Mouse (Mus musculus): ENCODE results near the gene Stpg2. TPM values are rescaled to one million over a fixed set of nuclear protein-coding genes. Genes with fewer than 3 reads are reported as not detected.
A peak's percentile ranks its signal among the peaks of the same experiment; 100 is the strongest.
"Not testable (repeated sequence)": the region's sequence is repeated elsewhere in the genome, so short reads cannot be mapped to it uniquely, and the experiment has no call there.

Gene Stpg2
- polyA plus RNA-seq, 1 experiment from 2014 or later = 0.09 TPM

DNA sequence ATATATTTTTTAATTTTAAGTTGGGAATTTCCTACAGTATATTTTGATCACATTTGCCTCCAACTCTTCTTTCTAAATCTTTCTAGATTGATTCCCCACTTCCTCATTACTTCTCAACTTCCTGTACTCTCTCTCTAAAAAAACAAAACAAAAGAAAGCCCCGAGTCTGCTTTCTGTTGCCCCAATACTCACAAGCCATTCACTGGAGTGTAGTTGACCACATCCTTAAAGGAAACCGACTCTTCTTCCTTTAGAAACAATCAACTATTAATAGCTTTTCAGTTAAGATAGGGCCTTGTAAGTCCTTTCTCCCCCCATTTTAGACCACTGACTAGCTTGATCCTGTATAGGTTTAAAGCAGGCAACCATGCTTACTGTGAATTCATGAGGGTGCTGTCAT, 39.7 kb downstream of the Stpg2 start:
- no peak for DNase-seq (ENCODE audit: low spot score)
- Histone ChIP-seq H3K4me3 (no peak overlapping the region), H3K4me1 (no peaks in the 10 kb centered on the region), H3K36me3 (replicated peaks) (no peaks in the 10 kb centered on the region), H3K27me3 (replicated peaks; ENCODE audit: low read depth, poor library complexity, severe bottlenecking) (no peaks in the 10 kb centered on the region), H3K9me3 (no peaks in the 10 kb centered on the region), H3K27ac (replicated peaks) (no peak overlapping the region)
- WGBS = 82% methylated on average over 2 of the region's 2 CpGs

DNA sequence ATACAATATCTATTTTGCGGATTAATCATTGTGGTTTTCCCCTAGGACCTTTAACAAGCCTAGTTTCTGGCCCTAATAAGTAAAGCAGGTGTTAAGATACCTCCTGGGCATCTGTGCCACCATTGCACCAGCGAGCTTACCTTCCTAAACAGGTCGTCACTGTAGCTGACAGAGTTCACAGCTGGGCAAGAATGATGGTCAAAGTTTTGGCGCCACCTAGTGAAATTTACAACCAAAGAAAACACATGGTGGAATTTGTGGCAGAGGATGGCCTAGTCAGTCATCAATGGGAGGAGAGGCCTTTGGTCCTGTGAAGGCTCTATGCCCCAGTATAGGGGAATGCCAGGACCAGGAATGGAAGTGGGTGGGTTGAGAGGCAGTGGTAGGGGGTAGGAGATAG, 41.0 kb downstream of the Stpg2 start:
- Histone ChIP-seq H3K4me1 (no peaks in the 10 kb centered on the region), H3K36me3 (replicated peaks) (no peaks in the 10 kb centered on the region), H3K27me3 (replicated peaks; ENCODE audit: low read depth, poor library complexity, severe bottlenecking) (no peaks in the 10 kb centered on the region), H3K9me3 (no peaks in the 10 kb centered on the region), H3K4me3 (no peak overlapping the region), H3K27ac (replicated peaks) (no peak overlapping the region)
- peak; percentile 27 for DNase-seq (ENCODE audit: low spot score)
- 52% methylated on average over 4 of the region's 4 CpGs for WGBS

DNA sequence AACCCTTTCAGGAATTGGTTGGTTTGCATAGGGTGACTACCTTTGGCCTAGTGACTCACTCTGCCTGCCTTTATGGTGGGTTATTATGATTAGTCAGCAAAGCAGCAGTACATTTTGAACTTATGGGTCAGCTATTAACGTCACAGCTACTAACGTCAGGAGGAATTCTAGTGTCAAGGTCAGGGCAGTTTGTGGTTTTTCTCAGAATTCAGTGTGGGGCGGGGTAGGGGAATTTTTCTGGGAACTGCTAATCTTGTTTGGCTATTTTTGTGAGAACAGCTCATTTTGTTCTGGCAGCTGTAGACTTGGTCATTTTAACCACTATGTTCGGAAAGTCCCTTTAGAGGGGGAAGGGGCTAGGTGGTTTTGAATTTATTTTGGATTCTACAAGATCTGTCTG, 56.9 kb downstream of the Stpg2 start:
- 86% methylated on average over 4 of the region's 4 CpGs for WGBS
- not testable (repeated sequence) for DNase-seq (ENCODE audit: low spot score); H3K36me3 ChIP-seq (replicated peaks); H3K4me1 ChIP-seq; H3K27ac ChIP-seq (replicated peaks); H3K27me3 ChIP-seq (replicated peaks; ENCODE audit: low read depth, poor library complexity, severe bottlenecking); H3K4me3 ChIP-seq; H3K9me3 ChIP-seq

DNA sequence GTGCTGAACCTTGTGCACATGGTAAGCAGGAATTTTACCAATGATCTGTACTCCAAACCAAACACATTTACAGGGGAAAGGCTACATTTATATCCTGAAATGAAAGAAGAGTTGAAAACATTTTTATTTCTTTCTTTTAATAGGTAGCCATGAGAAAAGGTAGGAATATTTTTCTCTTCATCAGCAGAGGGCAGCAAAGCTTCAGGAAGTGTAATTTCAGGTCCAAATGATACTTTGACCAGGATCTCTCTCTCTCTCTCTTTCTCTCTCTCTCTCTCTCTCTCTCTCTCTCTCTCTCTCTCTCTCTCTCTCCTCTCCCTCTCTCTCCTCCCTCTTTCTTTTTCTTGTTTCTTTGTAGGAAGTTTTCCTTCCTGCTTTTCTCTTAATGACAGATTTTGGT, 92.4 kb downstream of the Stpg2 start:
- Histone ChIP-seq H3K4me1 (no peaks in the 10 kb centered on the region), H3K27me3 (replicated peaks; ENCODE audit: low read depth, poor library complexity, severe bottlenecking) (no peaks in the 10 kb centered on the region), H3K27ac (replicated peaks) (no peak overlapping the region), H3K9me3 (no peaks in the 10 kb centered on the region), H3K4me3 (no peak overlapping the region), H3K36me3 (replicated peaks) (no peaks in the 10 kb centered on the region)
- no peak for DNase-seq (ENCODE audit: low spot score)

DNA sequence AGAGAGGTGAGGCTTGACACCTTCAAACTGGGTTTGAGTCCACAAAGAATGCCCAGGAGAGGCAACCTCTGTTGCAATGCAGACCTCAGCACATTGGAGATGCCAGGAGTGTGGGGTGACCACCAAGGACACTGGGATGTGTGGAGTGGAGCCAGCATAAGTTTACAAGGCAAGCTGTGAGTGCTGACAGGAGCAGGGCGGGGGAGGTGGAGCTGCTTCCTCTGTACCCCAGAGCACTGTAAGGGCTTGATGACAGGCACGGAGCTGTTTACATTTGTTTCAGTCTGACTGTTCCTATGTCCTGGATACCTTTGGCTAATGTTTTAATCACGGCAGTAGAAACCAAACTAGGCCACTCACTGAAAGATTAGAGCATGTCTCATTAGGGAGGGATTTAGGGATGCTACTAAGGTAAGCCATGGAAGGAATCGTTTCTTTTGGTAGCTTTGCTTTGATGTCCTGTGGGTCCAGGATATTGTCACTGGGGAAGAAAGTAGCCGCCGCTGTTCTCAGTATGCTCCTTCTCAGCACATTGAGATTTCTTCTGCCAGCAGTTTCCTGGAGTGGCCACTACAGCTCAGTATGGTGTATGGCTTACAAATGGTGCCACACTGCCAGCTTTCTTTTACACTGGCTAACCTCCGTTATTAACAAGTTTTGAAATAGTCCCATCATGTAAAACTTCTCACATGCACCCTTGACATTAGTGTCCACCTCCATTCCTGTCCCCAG, 102.8 kb downstream of the Stpg2 start:
- peak; percentile 18 for DNase-seq (ENCODE audit: low spot score)
- no peak overlapping the region for H3K4me3 ChIP-seq
- WGBS = 43% methylated on average over 7 of the region's 7 CpGs
- H3K27ac ChIP-seq (replicated peaks) = no peak overlapping the region
- H3K9me3 ChIP-seq = no peaks in the 10 kb centered on the region
- no peaks in the 10 kb centered on the region for H3K36me3 ChIP-seq (replicated peaks)
- no peaks in the 10 kb centered on the region for H3K27me3 ChIP-seq (replicated peaks; ENCODE audit: low read depth, poor library complexity, severe bottlenecking)
- no peaks in the 10 kb centered on the region for H3K4me1 ChIP-seq

DNA sequence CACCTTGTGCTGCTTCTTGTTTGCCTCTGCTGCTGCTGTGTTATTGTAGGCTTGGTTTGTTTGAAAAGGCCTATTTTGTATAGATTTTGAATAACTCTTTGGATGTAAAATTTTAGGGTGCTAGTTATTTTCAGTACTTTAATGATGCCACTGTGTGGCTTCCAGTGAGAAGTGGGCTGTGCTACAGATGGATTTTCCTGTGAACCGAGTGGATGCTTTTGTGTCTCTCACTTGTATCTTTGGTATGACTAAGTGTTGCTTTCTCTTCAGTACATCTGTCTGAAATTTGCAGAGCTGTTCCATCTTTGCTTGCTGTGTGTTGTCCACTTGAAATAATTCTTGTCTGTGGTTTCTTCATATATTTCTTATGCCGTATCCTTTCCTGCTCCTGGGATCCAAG, 106.2 kb downstream of the Stpg2 start:
- Histone ChIP-seq H3K27me3 (replicated peaks; ENCODE audit: low read depth, poor library complexity, severe bottlenecking) (no peaks in the 10 kb centered on the region), H3K9me3 (no peaks in the 10 kb centered on the region), H3K4me1 (no peaks in the 10 kb centered on the region), H3K4me3 (no peak overlapping the region), H3K27ac (replicated peaks) (no peak overlapping the region), H3K36me3 (replicated peaks) (no peaks in the 10 kb centered on the region)
- DNase-seq (ENCODE audit: low spot score) = no peak
- WGBS = 90% methylated on average over 2 of the region's 2 CpGs

DNA sequence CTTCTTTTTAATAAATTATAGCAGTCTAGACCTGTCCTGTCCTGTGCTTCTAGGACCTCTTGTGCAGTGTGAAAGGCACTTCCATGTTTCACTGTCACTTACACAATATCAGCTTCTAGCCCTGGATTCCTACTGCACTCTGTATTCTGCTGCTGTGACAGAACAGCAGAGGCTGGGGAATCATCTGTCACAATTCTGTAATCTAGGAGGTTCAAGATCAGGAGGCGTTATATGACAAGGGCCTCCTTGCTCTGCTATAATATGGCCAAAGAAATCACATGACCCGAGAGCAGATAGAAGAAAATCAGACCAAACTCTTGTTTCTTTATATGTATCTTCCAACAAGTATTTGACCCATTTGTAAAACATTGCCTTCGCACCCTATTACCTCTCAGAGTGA, 175.0 kb downstream of the Stpg2 start:
- no peaks in the 10 kb centered on the region for H3K36me3 ChIP-seq (replicated peaks)
- no peaks in the 10 kb centered on the region for H3K27me3 ChIP-seq (replicated peaks; ENCODE audit: low read depth, poor library complexity, severe bottlenecking)
- H3K9me3 ChIP-seq = no peaks in the 10 kb centered on the region
- H3K4me3 ChIP-seq = no peak overlapping the region
- no peaks in the 10 kb centered on the region for H3K4me1 ChIP-seq
- no peak overlapping the region for H3K27ac ChIP-seq (replicated peaks)
- no peak for DNase-seq (ENCODE audit: low spot score)
- 91% methylated on average over 3 of the region's 3 CpGs for WGBS

DNA sequence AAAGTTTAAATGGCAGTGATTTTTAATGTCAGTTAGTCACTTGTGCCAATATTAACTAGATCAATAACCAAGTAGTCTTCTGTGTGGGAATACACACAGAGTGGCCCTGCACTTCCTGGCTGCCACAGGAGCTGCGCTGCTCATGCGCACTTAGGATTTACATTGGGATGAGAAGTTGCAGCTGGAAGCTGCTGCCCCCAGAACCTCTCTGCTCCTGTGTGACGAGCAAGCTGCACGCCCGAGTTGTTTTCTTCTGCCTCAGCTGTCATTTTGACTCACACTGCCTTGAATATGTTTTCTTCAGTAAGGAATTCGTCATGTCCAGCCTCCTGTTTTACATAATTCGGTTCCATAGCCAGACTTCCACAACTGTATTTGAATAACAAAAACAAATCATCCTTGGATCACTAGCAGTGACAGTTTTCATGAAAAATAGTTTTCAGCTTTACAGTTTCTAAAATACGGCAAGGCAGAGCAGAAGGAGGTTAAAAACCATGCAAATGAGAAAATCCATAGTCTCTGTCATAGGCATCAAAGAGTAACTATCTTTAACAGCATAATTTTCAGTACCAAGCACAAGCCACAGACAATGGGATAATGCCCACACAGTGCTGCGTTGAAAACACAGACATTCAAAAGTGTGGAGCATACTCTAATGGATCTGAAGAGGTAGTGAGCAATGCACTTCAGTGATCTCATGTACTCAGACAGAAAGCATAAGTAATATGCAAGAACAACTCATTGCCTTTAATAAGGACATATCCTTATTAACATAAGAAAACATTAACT, 191.8 kb downstream of the Stpg2 start:
- no peaks in the 10 kb centered on the region; the same call in 1 of the 2 replicates for H3K9me3 ChIP-seq
- no peak overlapping the region for H3K4me3 ChIP-seq
- H3K27me3 ChIP-seq (replicated peaks; ENCODE audit: low read depth, poor library complexity, severe bottlenecking) = no peaks in the 10 kb centered on the region
- H3K27ac ChIP-seq (replicated peaks) = no peak overlapping the region
- WGBS = 75% methylated on average over 9 of the region's 9 CpGs
- no peak for DNase-seq (ENCODE audit: low spot score)
- H3K4me1 ChIP-seq = no peaks in the 10 kb centered on the region
- H3K36me3 ChIP-seq (replicated peaks) = no peaks in the 10 kb centered on the region

DNA sequence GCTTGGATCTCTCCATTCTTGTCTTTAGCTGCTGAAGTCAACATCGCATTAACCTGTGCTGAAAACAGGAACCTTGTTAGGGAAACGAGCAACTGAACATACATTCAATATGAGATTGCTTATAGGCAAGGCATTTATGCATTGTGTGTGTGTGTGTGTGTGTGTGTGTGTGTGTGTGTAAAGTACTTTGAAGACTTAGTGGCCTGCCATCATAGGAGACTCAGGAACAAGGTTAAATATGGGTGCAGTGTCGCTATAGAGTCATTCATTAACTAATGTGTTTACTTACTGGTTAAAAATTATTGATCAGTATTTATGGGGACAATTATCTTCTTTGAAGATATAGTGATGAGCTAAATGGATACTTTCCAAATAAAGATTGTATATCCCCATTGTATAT, 199.2 kb downstream of the Stpg2 start:
- no peak for DNase-seq (ENCODE audit: low spot score)
- no peaks in the 10 kb centered on the region for H3K9me3 ChIP-seq
- H3K36me3 ChIP-seq (replicated peaks) = no peaks in the 10 kb centered on the region
- no peak overlapping the region for H3K27ac ChIP-seq (replicated peaks)
- WGBS = 90% methylated on average over 3 of the region's 3 CpGs
- H3K4me3 ChIP-seq = no peak overlapping the region
- no peaks in the 10 kb centered on the region for H3K27me3 ChIP-seq (replicated peaks; ENCODE audit: low read depth, poor library complexity, severe bottlenecking)
- H3K4me1 ChIP-seq = no peaks in the 10 kb centered on the region

DNA sequence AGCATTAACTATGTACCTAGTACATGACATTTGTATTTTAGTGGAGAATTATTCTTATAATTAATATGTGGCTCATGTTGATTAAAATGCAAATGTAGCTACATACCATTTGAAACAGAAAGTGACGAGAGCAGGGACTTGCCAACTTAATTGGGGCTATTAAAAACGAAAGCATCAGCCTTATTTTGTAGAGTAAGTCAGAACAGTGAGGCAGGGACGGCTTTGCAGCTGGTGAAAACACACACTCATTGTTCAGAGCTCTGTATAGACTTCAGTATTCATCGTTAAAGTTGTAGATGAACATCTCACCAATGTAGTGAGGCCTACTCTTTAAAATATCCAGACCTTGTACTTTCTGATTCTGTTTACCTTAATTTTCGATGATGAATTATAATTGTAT, 213.6 kb downstream of the Stpg2 start:
- 78% methylated on average over 5 of the region's 5 CpGs for WGBS
- Histone ChIP-seq H3K27ac (replicated peaks) (no peak overlapping the region), H3K4me3 (no peak overlapping the region), H3K9me3 (no peaks in the 10 kb centered on the region), H3K36me3 (replicated peaks) (no peaks in the 10 kb centered on the region), H3K27me3 (replicated peaks; ENCODE audit: low read depth, poor library complexity, severe bottlenecking) (no peaks in the 10 kb centered on the region), H3K4me1 (no peaks in the 10 kb centered on the region)
- no peak for DNase-seq (ENCODE audit: low spot score)

DNA sequence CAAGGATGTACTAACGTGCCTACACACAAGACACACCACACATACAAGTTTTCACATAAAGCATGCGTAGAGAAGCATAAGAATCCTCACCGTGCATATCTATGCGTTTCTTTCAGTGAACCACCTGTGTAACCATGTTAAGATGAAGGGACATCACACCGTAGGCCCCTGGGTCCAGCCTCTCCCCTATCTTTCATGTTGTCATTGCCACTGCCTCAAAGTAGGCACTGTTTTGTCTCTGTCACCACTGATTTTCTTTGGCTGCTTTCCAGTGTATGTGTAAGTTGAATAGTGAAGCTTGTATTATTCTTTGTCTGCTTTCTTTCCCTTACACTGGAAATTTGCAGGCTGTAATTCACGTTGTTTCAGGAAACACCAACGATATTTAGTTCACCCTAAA, 236.7 kb downstream of the Stpg2 start:
- Histone ChIP-seq H3K27ac (replicated peaks) (no peak overlapping the region), H3K4me1 (no peaks in the 10 kb centered on the region), H3K9me3 (no peaks in the 10 kb centered on the region), H3K27me3 (replicated peaks; ENCODE audit: low read depth, poor library complexity, severe bottlenecking) (no peaks in the 10 kb centered on the region), H3K36me3 (replicated peaks) (no peaks in the 10 kb centered on the region), H3K4me3 (no peak overlapping the region)
- DNase-seq (ENCODE audit: low spot score) = no peak
- 89% methylated on average over 7 of the region's 7 CpGs for WGBS

DNA sequence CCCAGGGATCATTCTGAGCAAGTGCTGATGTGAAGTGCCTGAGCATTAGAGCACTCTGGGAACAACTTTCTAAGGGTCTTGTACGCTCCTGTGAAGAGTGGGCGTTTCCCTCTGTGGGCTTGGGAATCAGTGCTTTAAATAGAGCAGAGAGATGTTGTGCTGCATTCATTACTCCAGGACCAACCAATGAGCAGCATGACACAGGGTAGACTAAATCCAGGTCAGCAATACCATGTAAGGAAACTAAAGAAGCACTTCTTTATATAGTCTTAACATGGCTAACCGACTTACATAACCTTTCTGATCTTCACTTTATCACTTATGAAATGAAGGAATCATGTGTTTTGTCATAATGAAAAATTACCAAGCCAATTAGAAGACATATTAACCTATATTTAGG, 290.4 kb downstream of the Stpg2 start:
- DNase-seq (ENCODE audit: low spot score) = no peak
- WGBS = 82% methylated on average over 3 of the region's 3 CpGs
- no peak overlapping the region for H3K27ac ChIP-seq (replicated peaks)
- H3K4me1 ChIP-seq = no peaks in the 10 kb centered on the region
- H3K9me3 ChIP-seq = no peaks in the 10 kb centered on the region
- no peaks in the 10 kb centered on the region for H3K36me3 ChIP-seq (replicated peaks)
- H3K4me3 ChIP-seq = no peak overlapping the region
- H3K27me3 ChIP-seq (replicated peaks; ENCODE audit: low read depth, poor library complexity, severe bottlenecking) = no peaks in the 10 kb centered on the region

DNA sequence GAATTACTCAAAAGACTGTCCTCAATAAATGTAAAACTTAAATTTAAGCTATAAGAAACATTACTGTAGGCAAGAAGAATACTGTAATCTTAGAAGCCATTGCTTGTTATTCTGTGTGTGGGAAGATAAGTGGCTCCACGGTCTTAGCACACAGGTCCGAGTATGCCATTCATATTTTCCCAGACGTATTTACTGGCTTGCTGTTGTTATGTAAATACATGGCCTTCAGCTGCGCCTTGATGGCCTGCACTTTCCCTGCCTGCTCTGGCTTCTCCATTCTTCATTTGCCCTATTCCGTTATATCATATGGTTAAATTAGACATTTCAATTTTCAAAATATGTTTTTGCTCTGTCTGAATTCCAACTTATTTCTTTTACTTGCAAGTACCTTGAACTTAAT, 296.7 kb downstream of the Stpg2 start:
- 79% methylated on average over 5 of the region's 5 CpGs for WGBS
- no peaks in the 10 kb centered on the region for H3K4me1 ChIP-seq
- H3K9me3 ChIP-seq = no peaks in the 10 kb centered on the region

More for the DNA sequence above, 296.7 kb downstream of the Stpg2 start:
- no peak overlapping the region for H3K27ac ChIP-seq (replicated peaks)
- no peaks in the 10 kb centered on the region for H3K27me3 ChIP-seq (replicated peaks; ENCODE audit: low read depth, poor library complexity, severe bottlenecking)
- no peaks in the 10 kb centered on the region for H3K36me3 ChIP-seq (replicated peaks)
- DNase-seq (ENCODE audit: low spot score) = no peak
- H3K4me3 ChIP-seq = no peak overlapping the region

Measured in embryonic facial prominence, embryonic 10.5 days (tissue).